Comparison of ENCODE assay signal across 9 mouse cellular contexts in the genomic region with DNA sequence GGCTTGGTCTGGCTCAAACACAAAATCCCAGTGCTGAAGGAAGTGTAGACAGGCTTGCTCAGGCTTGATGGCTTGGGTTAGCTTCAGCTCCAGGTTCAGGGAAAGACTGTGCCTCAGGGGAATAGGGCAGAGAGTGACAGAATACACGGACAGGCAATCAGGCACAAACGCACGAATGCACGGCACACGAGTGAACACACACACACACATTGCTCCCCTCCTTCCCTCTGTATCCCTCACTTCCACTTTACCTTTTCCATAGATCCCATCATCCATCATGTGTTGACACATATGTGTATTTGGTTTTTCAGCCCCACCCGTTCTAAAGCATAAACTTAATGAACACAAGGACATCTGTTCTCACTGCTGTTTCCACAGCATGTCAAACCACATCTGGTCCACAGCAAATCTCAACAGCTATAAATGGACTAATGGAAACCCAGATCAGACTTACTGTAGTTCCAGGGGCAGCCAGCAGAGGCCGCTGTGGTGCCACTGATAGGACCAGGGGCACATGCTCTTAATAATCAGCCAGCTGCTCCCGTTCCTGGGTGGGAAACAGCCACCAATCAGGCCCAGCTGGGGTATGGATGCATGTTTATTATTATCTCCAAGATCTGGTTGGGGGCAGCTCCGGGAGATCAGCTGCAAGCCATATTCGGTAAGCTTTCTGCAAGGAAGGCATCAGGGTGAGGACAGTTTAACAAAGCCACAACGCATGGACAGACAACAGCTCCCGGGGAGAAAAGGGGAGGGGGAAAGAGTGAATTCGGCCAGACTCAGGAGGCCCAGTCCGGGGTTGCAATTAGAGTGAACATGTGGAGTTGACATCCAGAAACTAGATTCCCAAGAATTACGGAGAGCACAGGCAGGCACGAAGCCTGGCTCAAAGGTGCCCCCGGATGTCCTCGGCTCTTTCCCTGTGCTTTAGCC. TPM values are rescaled to one million over a fixed set of nuclear protein-coding genes. Genes with fewer than 3 reads are reported as not detected.
DNase-seq lines count a peak whose midpoint lies in the region; ATAC-seq and TF ChIP-seq lines count a peak whose summit lies in the region.
"Had no signal": no experiment of that assay in that cellular context is flagged by ENCODE, and none has a peak within 500 bp of the region (broad histone marks: within the 10 kb centered on the region; RNA-seq: fewer than 3 reads in every experiment).

No protein-coding gene starts in this region.

- 28% methylated on average over 18 of the region's 18 CpGs for WGBS in forebrain, embryonic 13.5 days
- WGBS in liver, embryonic 16.5 days (ENCODE audit: insufficient replicate concordance), result 37% methylated on average over 18 of the region's 18 CpGs
- WGBS in neural tube, embryonic 14.5 days, result 24% methylated on average over 18 of the region's 18 CpGs

- H3K4me2 ChIP-seq in forebrain, embryonic 13.5 days, result peak overlapping the region; percentile 46
- H3K4me2 ChIP-seq in liver, embryonic 16.5 days (ENCODE audit: low read depth, low read length), result peak overlapping the region; percentile 20; the same call in 1 of the 2 replicates
- H3K4me2 ChIP-seq in neural tube, embryonic 14.5 days (ENCODE audit: low read depth, low read length), result no peak overlapping the region

- H3K4me3 ChIP-seq in forebrain, embryonic 13.5 days, result peak overlapping the region; percentile 4; the same call in 1 of the 2 replicates
- no peak overlapping the region for H3K4me3 ChIP-seq in liver, embryonic 16.5 days (ENCODE audit: low read depth, low read length)
- H3K4me3 ChIP-seq in neural tube, embryonic 14.5 days (ENCODE audit: low read depth, low read length), result no peak overlapping the region
- H3K4me3 ChIP-seq in testis, adult 2 months (ENCODE audit: control insufficient read depth, low read depth, low read length), result peak overlapping the region; percentile 25
- H3K4me3 ChIP-seq: erythroblast, embryonic 14.5 days had no signal

- peak overlapping the region; percentile 31; the same call in 1 of the 2 replicates for H3K27ac ChIP-seq in forebrain, embryonic 13.5 days
- H3K27ac ChIP-seq in liver, embryonic 16.5 days (ENCODE audit: low read length), result no peak overlapping the region
- 0 out of 2 replicates have a peak overlapping the region, but pooled peaks have one; percentile 23 for H3K27ac ChIP-seq in neural tube, embryonic 14.5 days (ENCODE audit: low read depth, low read length)
- H3K27ac ChIP-seq in testis, adult 2 months (ENCODE audit: control insufficient read depth, insufficient read depth, low read depth, low read length), result no peak overlapping the region

- peak; percentile 62 to 75 for DNase-seq in CD8-positive naive resting alpha-beta T cell, adult 2 months (ENCODE audit: low read depth in 2 of 2, low spot score in 2 of 2)
- peak; percentile 75 for DNase-seq in c-Kit-positive CD71-positive TER-119-positive erythroid progenitor cells, embryonic 14.5 days (ENCODE audit: low spot score)
- peak; percentile 82 to 92 for DNase-seq in heart, postnatal 10 days
- DNase-seq in kidney, postnatal 4 days, result peak; percentile 92 to 93

- peak overlapping the region; percentile 34; the same call in 1 of the 2 replicates for H3K9ac ChIP-seq in forebrain, embryonic 13.5 days
- H3K9ac ChIP-seq in liver, embryonic 16.5 days (ENCODE audit: low read depth, low read length), result no peak overlapping the region
- H3K9ac ChIP-seq in neural tube, embryonic 14.5 days (replicated peaks; ENCODE audit: low read depth, low read length), result no peak overlapping the region

- intact Hi-C loops in heart, postnatal 10 days (cut with DNase I), result loop anchor here (1.0 to 5.0 kb wide), 5 partner anchors 68 to 383 kb away; a partner anchor contains a TSS

- ATAC-seq in forebrain, embryonic 13.5 days, result peak; percentile 83
- no peak for ATAC-seq in liver, embryonic 16.5 days (ENCODE audit: low read depth)
- peak; percentile 79 for ATAC-seq in neural tube, embryonic 14.5 days (ENCODE audit: low read depth)

- H3K4me1 ChIP-seq in forebrain, embryonic 13.5 days, result peaks cover 25% of the 10 kb centered on the region
- no peaks in the 10 kb centered on the region for H3K4me1 ChIP-seq in liver, embryonic 16.5 days (ENCODE audit: control insufficient read depth, low read depth, low read length)
- H3K4me1 ChIP-seq in neural tube, embryonic 14.5 days (ENCODE audit: control insufficient read depth, insufficient read depth, low read length), result no peaks in the 10 kb centered on the region
- H3K4me1 ChIP-seq in testis, adult 2 months (ENCODE audit: control insufficient read depth, insufficient read depth, low read length), result peaks cover 3% of the 10 kb centered on the region

- peak; percentile 95; the same call in 1 of the 2 replicates for TF ChIP-seq CTCF in testis, adult 2 months (IDR thresholded peaks at IDR 0.05; ENCODE audit: control insufficient read depth, insufficient read depth, insufficient replicate concordance, low read depth, low read length)

- no peaks in the 10 kb centered on the region for H3K36me3 ChIP-seq in forebrain, embryonic 13.5 days (ENCODE audit: poor library complexity, severe bottlenecking)
- no peaks in the 10 kb centered on the region for H3K36me3 ChIP-seq in liver, embryonic 16.5 days (ENCODE audit: control insufficient read depth, insufficient read depth)
- H3K36me3 ChIP-seq in neural tube, embryonic 14.5 days (ENCODE audit: control insufficient read depth, insufficient read depth, low read length), result no peaks in the 10 kb centered on the region
- H3K36me3 ChIP-seq in testis, adult 2 months (ENCODE audit: control insufficient read depth, insufficient read depth, low read length), result no peaks in the 10 kb centered on the region

- no peaks in the 10 kb centered on the region for H3K9me3 ChIP-seq in forebrain, embryonic 13.5 days (replicated peaks)
- no peaks in the 10 kb centered on the region for H3K9me3 ChIP-seq in liver, embryonic 16.5 days (replicated peaks; ENCODE audit: control insufficient read depth, low read length)
- H3K9me3 ChIP-seq in neural tube, embryonic 14.5 days (ENCODE audit: control insufficient read depth, low read length), result no peaks in the 10 kb centered on the region

- TF ChIP-seq POLR2A in testis, adult 2 months (IDR thresholded peaks at IDR 0.05; ENCODE audit: control insufficient read depth, low read depth, low read length), result no peak

- peaks cover 19% of the 10 kb centered on the region; the same call in 1 of the 2 replicates for H3K27me3 ChIP-seq in forebrain, embryonic 13.5 days
- no peaks in the 10 kb centered on the region for H3K27me3 ChIP-seq in liver, embryonic 16.5 days (ENCODE audit: control insufficient read depth, insufficient read depth, low read depth, low read length)
- no peaks in the 10 kb centered on the region for H3K27me3 ChIP-seq in neural tube, embryonic 14.5 days (ENCODE audit: control insufficient read depth, insufficient read depth, low read length)
- H3K27me3 ChIP-seq in testis, adult 2 months (ENCODE audit: control insufficient read depth, insufficient read depth, low read length), result no peaks in the 10 kb centered on the region

RNA-seq across cellular contexts. Expression of a gene that starts 30.4 kb away (rescaled TPM):
- 61.6 and 62.6 TPM in 2 replicates for polyA plus RNA-seq in forebrain, embryonic 13.5 days (2015; fragmentation: Nextera tagmentation; extraction: Ambion mirVana)
- total RNA-seq in heart, postnatal 10 days (2021), result 10 to 100 TPM; 23.9 to 24.2 TPM
- polyA plus RNA-seq in liver, embryonic 16.5 days (2015; fragmentation: Nextera tagmentation; extraction: Ambion mirVana), result 11.9 and 12.4 TPM in 2 replicates
- 59.3 and 65.4 TPM in 2 replicates for polyA plus RNA-seq in neural tube, embryonic 14.5 days (2014; fragmentation: Nextera tagmentation; extraction: Ambion mirVana)
- polyA plus RNA-seq in testis, adult 2 months (2012; rRNA removed), result 7.4 and 10.7 TPM in 2 replicates

RNA-seq across cellular contexts. Expression of a gene that starts 30.5 kb away (rescaled TPM):
- 92.9 TPM in 2 replicates for polyA plus RNA-seq in forebrain, embryonic 13.5 days (2015; fragmentation: Nextera tagmentation; extraction: Ambion mirVana)
- total RNA-seq in heart, postnatal 10 days (2021), result 10 to 100 TPM; 44.7 to 49.5 TPM
- 28.4 and 29.0 TPM in 2 replicates for polyA plus RNA-seq in liver, embryonic 16.5 days (2015; fragmentation: Nextera tagmentation; extraction: Ambion mirVana)
- polyA plus RNA-seq in neural tube, embryonic 14.5 days (2014; fragmentation: Nextera tagmentation; extraction: Ambion mirVana), result 51.3 and 52.1 TPM in 2 replicates
- polyA plus RNA-seq in testis, adult 2 months (2012; rRNA removed), result 11.0 and 12.7 TPM in 2 replicates

Comparison
In these comparisons a context has a peak if more than half of its experiments do, and no peak if none do; other contexts are left out.
1. H3K27ac ChIP-seq: peak in forebrain, embryonic 13.5 days (single experiment) and neural tube, embryonic 14.5 days (single experiment); none in liver, embryonic 16.5 days (single experiment) and testis, adult 2 months (single experiment).
2. H3K4me3 ChIP-seq: peak in forebrain, embryonic 13.5 days (single experiment) and testis, adult 2 months (single experiment); none in liver, embryonic 16.5 days (single experiment) and neural tube, embryonic 14.5 days (single experiment).
3. Peak in every context shown above with its lines, with median percentiles within 50 percentile points of each other: DNase-seq.